Mouse (Mus musculus): ENCODE data around the gene Ttll13. TPM values are rescaled to one million over a fixed set of nuclear protein-coding genes. Genes with fewer than 3 reads are reported as not detected.

The Ttll13 gene
- total and polyA plus RNA-seq, 3 experiments, result 0.39 to 0.40 TPM; not detected in 1

DNA sequence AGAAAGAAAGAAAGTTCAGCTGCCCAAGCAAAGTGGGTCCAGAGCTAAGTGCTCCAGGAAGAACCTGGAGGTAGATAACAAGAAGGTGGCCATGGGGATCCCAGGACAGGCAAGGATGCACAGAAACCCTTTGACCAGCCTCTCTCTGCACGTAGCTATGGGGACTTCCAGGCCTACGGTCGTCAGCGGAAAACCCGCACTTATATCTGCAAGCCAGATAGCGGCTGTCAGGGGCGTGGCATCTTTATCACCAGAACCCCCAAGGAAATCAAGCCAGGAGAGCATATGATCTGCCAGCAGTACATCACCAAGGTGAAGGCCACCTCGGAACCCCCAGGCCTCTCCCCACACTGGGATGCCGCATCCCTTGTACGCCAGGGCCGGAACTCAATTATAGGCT is 6.7 kb downstream of the Ttll13 start:
- Histone ChIP-seq H3K79me2 (ENCODE audit: control insufficient read depth, insufficient read depth, low read length, poor library complexity) (no peaks in the 10 kb centered on the region), H3K4me1 (ENCODE audit: control insufficient read depth in 1 of 2, insufficient read depth in 2 of 2, low read length in 2 of 2) (peaks cover 15 to 23% of the 10 kb centered on the region in 2 experiments), H3K4me3 (ENCODE audit: control insufficient read depth in 1 of 2, insufficient read depth in 1 of 2, low read depth in 2 of 2, low read length in 2 of 2) (peak overlapping the region in 1 of 2 experiments; percentile 10; a peak in 1 of 4 replicates), H3K27me3 (ENCODE audit: control insufficient read depth in 1 of 2, insufficient read depth in 2 of 2, low read length in 2 of 2) (no peaks in the 10 kb centered on the region), H3K36me3 (ENCODE audit: control insufficient read depth in 1 of 2, insufficient read depth in 2 of 2, low read length in 2 of 2) (peaks cover 0 to 19% of the 10 kb centered on the region in 2 experiments; a peak in 2 of 4 replicates), H3K9me3 (replicated peaks; ENCODE audit: insufficient read depth, low read length) (no peaks in the 10 kb centered on the region), H3K9ac (ENCODE audit: control insufficient read depth, low read depth, low read length, poor library complexity, severe bottlenecking) (no peak overlapping the region), H3K27ac (ENCODE audit: control insufficient read depth, low read depth, low read length) (no peak overlapping the region)
- DNase-seq (ENCODE audit: low read depth, low spot score), result peak; percentile 65
- TF ChIP-seq GATA1 (IDR thresholded peaks at IDR 0.05; ENCODE audit: low read depth, low read length), result peak; percentile 68; the same call in 1 of the 2 replicates
- no peak for TF ChIP-seq HCFC1 (IDR thresholded peaks at IDR 0.05; ENCODE audit: low read depth, low read length)
- TF ChIP-seq RCOR1 (IDR thresholded peaks at IDR 0.05; ENCODE audit: low read depth, low read length), result peak; percentile 44; the same call in 1 of the 2 replicates
- peak; percentile 34 to 66; a peak in 2 of 4 replicates for TF ChIP-seq EP300 (IDR thresholded peaks at IDR 0.05; ENCODE audit: low read depth in 1 of 2, low read length in 2 of 2)
- peak; percentile 74 for TF ChIP-seq ETS1 (IDR thresholded peaks at IDR 0.05; ENCODE audit: low read depth, low read length)
- TF ChIP-seq MXI1 (IDR thresholded peaks at IDR 0.05; ENCODE audit: low read depth, low read length), result no peak
- TF ChIP-seq TCF12 (IDR thresholded peaks at IDR 0.05; ENCODE audit: low read depth, low read length), result peak; percentile 67
- peak; percentile 15; the same call in 1 of the 2 replicates for TF ChIP-seq SIN3A (IDR thresholded peaks at IDR 0.05; ENCODE audit: low read length)
- peak; percentile 69; the same call in 1 of the 2 replicates for TF ChIP-seq ZNF384 (IDR thresholded peaks at IDR 0.05; ENCODE audit: low read depth, low read length)

DNA sequence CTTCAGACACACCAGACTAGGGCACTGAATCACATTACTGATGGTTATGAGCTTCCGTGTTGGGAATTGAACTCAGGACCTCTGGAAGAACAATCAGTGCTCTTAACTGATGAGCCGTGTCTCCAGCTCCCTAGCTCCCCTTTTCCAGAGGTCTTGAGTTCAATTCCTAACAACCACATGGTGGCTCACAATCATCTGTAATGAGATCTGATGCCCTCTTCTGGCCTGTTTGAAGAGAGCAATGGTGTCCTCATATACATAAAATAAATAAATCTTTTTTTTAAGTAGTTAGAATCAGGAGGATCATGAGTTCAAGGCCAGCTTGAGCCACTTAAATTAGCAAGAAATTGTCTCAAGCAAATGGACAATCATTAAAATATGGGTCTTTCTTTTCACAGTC is 9.8 kb downstream of the Ttll13 start:
- TF ChIP-seq E2F4 (IDR thresholded peaks at IDR 0.05; ENCODE audit: borderline replicate concordance, low read depth, low read length) (no peak), ZC3H11A (IDR thresholded peaks at IDR 0.05; ENCODE audit: low read depth, low read length) (peak; percentile 64), MYC (IDR thresholded peaks at IDR 0.05; ENCODE audit: low read depth, low read length) (peak; percentile 76), USF2 (IDR thresholded peaks at IDR 0.05; ENCODE audit: borderline replicate concordance in 1 of 2, insufficient read depth in 1 of 2, low read depth in 1 of 2, low read length in 2 of 2) (no peak), ZNF384 (IDR thresholded peaks at IDR 0.05; ENCODE audit: low read depth, low read length) (peak; percentile 55), CTCF (IDR thresholded peaks at IDR 0.05 in 2 of 3, conservative IDR thresholded peaks at IDR 0.05 in 1 of 3; ENCODE audit: control insufficient read depth in 1 of 3, insufficient read depth in 1 of 3, low read depth in 2 of 3, low read length in 3 of 3, poor library complexity in 1 of 3, severe bottlenecking in 1 of 3) (peak in 2 of 3 experiments; percentile 28 to 58; a peak in 5 of 6 replicates), POLR2A (IDR thresholded peaks at IDR 0.05; ENCODE audit: control insufficient read depth in 1 of 2, insufficient read depth in 1 of 2, low read depth in 1 of 2, low read length in 2 of 2, poor library complexity in 1 of 2) (no peak), BHLHE40 (IDR thresholded peaks at IDR 0.05; ENCODE audit: borderline replicate concordance, low read depth, low read length) (0 out of 2 replicates have a peak, but pooled peaks have one; percentile 10), RAD21 (IDR thresholded peaks at IDR 0.05; ENCODE audit: low read depth, low read length) (peak; percentile 41), SMC3 (IDR thresholded peaks at IDR 0.05; ENCODE audit: low read depth, low read length) (peak; percentile 70)
- no peaks in the 10 kb centered on the region for H3K9me3 ChIP-seq (replicated peaks; ENCODE audit: insufficient read depth, low read length)
- no peak overlapping the region for H3K9ac ChIP-seq (ENCODE audit: control insufficient read depth, low read depth, low read length, poor library complexity, severe bottlenecking)
- H3K27ac ChIP-seq (ENCODE audit: control insufficient read depth, low read depth, low read length), result no peak overlapping the region
- no peak overlapping the region for H3K4me3 ChIP-seq (ENCODE audit: control insufficient read depth in 1 of 2, insufficient read depth in 1 of 2, low read depth in 2 of 2, low read length in 2 of 2)
- H3K27me3 ChIP-seq (ENCODE audit: control insufficient read depth in 1 of 2, insufficient read depth in 2 of 2, low read length in 2 of 2), result no peaks in the 10 kb centered on the region
- DNase-seq (ENCODE audit: low read depth, low spot score), result peak; percentile 42
- no peaks in the 10 kb centered on the region for H3K79me2 ChIP-seq (ENCODE audit: control insufficient read depth, insufficient read depth, low read length, poor library complexity)
- peaks cover 0 to 25% of the 10 kb centered on the region in 2 experiments; a peak in 2 of 4 replicates for H3K36me3 ChIP-seq (ENCODE audit: control insufficient read depth in 1 of 2, insufficient read depth in 2 of 2, low read length in 2 of 2)
- H3K4me1 ChIP-seq (ENCODE audit: control insufficient read depth in 1 of 2, insufficient read depth in 2 of 2, low read length in 2 of 2), result peaks cover 17 to 32% of the 10 kb centered on the region in 2 experiments

Data from MEL (cell line).